Mouse (Mus musculus): ENCODE measurements around the gene Pnmal2.
A peak's percentile ranks its signal among the peaks of the same experiment; 100 is the strongest.

Pnmal2 gene

GRCm38 (mm10) chr7:16944061-16944807 is at the start of gene Pnmal2:
Pnmal2 (plus strand) TSS chr7:16944682.
- DNase-seq (ENCODE audit: low spot score) = peak; percentile 89

GRCm38 (mm10) chr7:16895000-16895399 is 49.5 kb upstream of the Pnmal2 start:
- no peak for DNase-seq (ENCODE audit: low spot score)

- DNase-seq (ENCODE audit: low spot score) = no peak
Measured at GRCm38 (mm10) chr7:16895511-16895910, 49.0 kb upstream of the Pnmal2 start.

- DNase-seq (ENCODE audit: low spot score) = no peak
Measured at GRCm38 (mm10) chr7:16900526-16900925, 44.0 kb upstream of the Pnmal2 start.

GRCm38 (mm10) chr7:16903439-16903955 is 41.0 kb upstream of the Pnmal2 start:
- no peak for DNase-seq (ENCODE audit: low spot score)

GRCm38 (mm10) chr7:16904120-16904675 is 40.3 kb upstream of the Pnmal2 start:
- no peak for DNase-seq (ENCODE audit: low spot score)

GRCm38 (mm10) chr7:16905491-16906021 is 38.9 kb upstream of the Pnmal2 start:
- DNase-seq (ENCODE audit: low spot score) = no peak

GRCm38 (mm10) chr7:16906281-16906680 is 38.2 kb upstream of the Pnmal2 start, which contains the start of gene Ptgir:
Ptgir (plus strand) TSS chr7:16906490.
- DNase-seq (ENCODE audit: low spot score) = no peak

GRCm38 (mm10) chr7:16906889-16907559 is 37.5 kb upstream of the Pnmal2 start:
- DNase-seq (ENCODE audit: low spot score) = no peak

- DNase-seq (ENCODE audit: low spot score) = no peak
Measured at GRCm38 (mm10) chr7:16907842-16908241, 36.6 kb upstream of the Pnmal2 start.

- DNase-seq (ENCODE audit: low spot score) = no peak
Measured at GRCm38 (mm10) chr7:16908367-16908766, 36.1 kb upstream of the Pnmal2 start.

- no peak for DNase-seq (ENCODE audit: low spot score)
Measured at GRCm38 (mm10) chr7:16908859-16909258, 35.6 kb upstream of the Pnmal2 start.

GRCm38 (mm10) chr7:16909909-16910308 is 34.6 kb upstream of the Pnmal2 start:
- no peak for DNase-seq (ENCODE audit: low spot score)

- DNase-seq (ENCODE audit: low spot score) = no peak
Measured at GRCm38 (mm10) chr7:16911904-16912303, 32.6 kb upstream of the Pnmal2 start.

- DNase-seq (ENCODE audit: low spot score) = no peak
Measured at GRCm38 (mm10) chr7:16912360-16912759, 32.1 kb upstream of the Pnmal2 start.

GRCm38 (mm10) chr7:16913806-16914452 is 30.6 kb upstream of the Pnmal2 start:
- DNase-seq (ENCODE audit: low spot score) = no peak

- DNase-seq (ENCODE audit: low spot score) = no peak
Measured at GRCm38 (mm10) chr7:16914453-16915343, 29.8 kb upstream of the Pnmal2 start.

- DNase-seq (ENCODE audit: low spot score) = no peak
Measured at GRCm38 (mm10) chr7:16915461-16916340, 28.8 kb upstream of the Pnmal2 start.

- no peak for DNase-seq (ENCODE audit: low spot score)
Measured at GRCm38 (mm10) chr7:16916342-16917265, 27.9 kb upstream of the Pnmal2 start.
